Mouse (Mus musculus) heart, postnatal 0 days (tissue): ENCODE results near the gene Cers1. TPM values are rescaled to one million over a fixed set of nuclear protein-coding genes. Genes with fewer than 3 reads are reported as not detected.
A peak's percentile ranks its signal among the peaks of the same experiment; 100 is the strongest.

Experiments
- ATAC-seq: fragments of 200-750 bp; cut with Nextera tagmentation; 2 replicates; pipeline ENCODE4 v1.8.0; 2017; ENCODE audit warnings: low read depth, moderate number of reproducible peaks, moderate library complexity; ENCODE audit not compliant: insufficient read depth
- DNase-seq: peaks from one replicate; pipeline ENCODE4 v3.0.0-alpha.2; 2016; ENCODE audit warnings: low spot score
- H3K27ac ChIP-seq: fragments of 300-500 bp; sonication (generic); 2 replicates; pipeline ENCODE4 v1.5.1; 2014; ENCODE audit warnings: low read depth, mild to moderate bottlenecking
- H3K27me3 ChIP-seq: fragments of 300-500 bp; sonication (generic); 2 replicates; pipeline ENCODE4 v1.6.1; 2014; ENCODE audit warnings: low read length, mixed read lengths; ENCODE audit not compliant: control insufficient read depth, insufficient read depth
- H3K36me3 ChIP-seq: fragments of 300-500 bp; sonication (generic); replicated peaks from 2 replicates; pipeline ENCODE4 v1.6.1; 2014; ENCODE audit warnings: low read length, mixed read lengths; ENCODE audit not compliant: control insufficient read depth, insufficient read depth
- H3K4me1 ChIP-seq: fragments of 300-500 bp; sonication (generic); 2 replicates; pipeline ENCODE4 v1.6.1; 2014; ENCODE audit warnings: antibody characterized with exemption; ENCODE audit not compliant: control insufficient read depth, insufficient read depth
- H3K4me2 ChIP-seq: fragments of 300-500 bp; sonication (generic); 2 replicates; pipeline ENCODE4 v1.6.1; 2014; ENCODE audit warnings: low read depth, mild to moderate bottlenecking, low read length, moderate library complexity
- H3K4me3 ChIP-seq: fragments of 300-500 bp; sonication (generic); 2 replicates; pipeline ENCODE4 v1.5.1; 2014; ENCODE audit warnings: low read depth, low read length
- H3K9ac ChIP-seq: fragments of 300-500 bp; sonication (generic); replicated peaks from 2 replicates; pipeline ENCODE4 v1.6.1; 2014; ENCODE audit warnings: low read depth, low read length, mixed read lengths
- H3K9me3 ChIP-seq: fragments of 300-500 bp; sonication (generic); replicated peaks from 2 replicates; pipeline ENCODE4 v1.6.1; 2016; ENCODE audit warnings: low read length; ENCODE audit not compliant: control insufficient read depth
- CTCF ChIP-seq: IDR thresholded peaks from 2 replicates; pipeline ENCODE4 v1.5.1; 2016; ENCODE audit warnings: antibody characterized with exemption, control low read depth, low read depth
- EP300 ChIP-seq: IDR thresholded peaks from 2 replicates; pipeline ENCODE4 v1.6.1; 2016; ENCODE audit warnings: antibody characterized with exemption, low read depth
- WGBS: fragments of 180-500 bp; shearing (Covaris S2); extraction: QIAGEN DNeasy Blood & Tissue Kit; methylation state at CpG from one replicate; pipeline ENCODE4 v1.1.7; 2014; 5-methylcytosine and 5-hydroxymethylcytosine counted together
- polyA plus RNA-seq: library from polyadenylated mRNA; unstranded; fragments of >200 nt; fragmentation: Nextera tagmentation; extraction: Ambion mirVana; gene quantifications from 2 replicates; pipeline ENCODE4 v1.2.1, GENCODE M21; 2015
- total RNA-seq: library from RNA; depleted of rRNA; stranded (reverse); fragments of >200 nt; gene quantifications from 2 replicates; pipeline ENCODE4 v1.2.3, GENCODE M21; 2014; ENCODE audit warnings: low replicate concordance

Gene Cers1
- total and polyA plus RNA-seq, 2 experiments from 2014 or later, result 0.27 to 0.80 TPM

DNA sequence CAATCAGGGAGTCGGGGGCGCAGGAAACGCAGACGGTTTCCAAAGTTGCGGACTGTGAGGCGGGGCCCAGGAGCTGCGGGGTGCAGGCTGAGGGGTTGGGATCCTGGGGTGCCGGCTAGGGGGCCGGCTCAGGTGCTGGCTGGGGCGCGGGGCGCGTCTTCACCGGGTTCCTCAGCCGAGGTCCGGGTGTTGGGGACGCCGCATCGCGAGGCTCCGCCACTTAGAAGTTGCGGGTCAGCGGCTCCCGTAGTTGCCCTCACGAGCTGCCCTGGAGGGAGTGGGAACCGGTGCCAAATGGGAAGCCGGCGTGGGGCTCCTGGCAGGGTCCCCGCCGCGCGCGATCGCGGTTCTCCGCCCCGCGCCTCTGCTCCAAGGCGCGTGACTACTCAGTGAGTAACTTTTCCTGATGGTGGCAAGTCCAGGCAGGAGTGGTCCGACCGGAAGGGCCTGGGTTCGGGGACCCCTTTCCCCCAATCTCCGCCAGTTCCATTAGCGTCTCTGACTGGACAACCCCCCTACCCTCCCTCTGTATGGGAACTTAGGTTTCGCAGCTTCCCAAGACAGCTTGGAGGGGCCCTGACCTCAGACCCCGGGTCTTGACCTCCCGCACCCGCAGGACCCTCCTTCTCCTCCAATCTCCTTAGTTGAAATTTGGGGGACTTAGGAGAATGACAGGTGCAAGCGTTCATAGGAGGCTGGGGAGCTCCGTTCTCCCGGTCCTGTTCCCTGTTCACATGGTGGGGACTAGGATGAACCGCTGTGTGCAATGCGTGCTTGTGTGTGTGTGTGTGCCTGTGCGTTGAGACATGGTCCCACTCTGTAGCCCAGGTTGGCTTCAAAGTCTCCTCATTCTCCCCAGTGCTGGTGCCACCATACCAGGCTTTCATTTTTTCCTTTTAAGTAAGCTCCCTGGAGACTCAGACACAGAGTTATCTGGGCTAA is 32.2 kb upstream of the Cers1 start:
- DNase-seq, result no peak
- no peaks in the 10 kb centered on the region for H3K9me3 ChIP-seq
- H3K4me1 ChIP-seq, result peaks cover 14% of the 10 kb centered on the region
- WGBS, result 2% methylated on average over 55 of the region's 55 CpGs
- no peaks in the 10 kb centered on the region for H3K27me3 ChIP-seq
- peak overlapping the region; percentile 85 for H3K27ac ChIP-seq
- peak overlapping the region; percentile 77 for H3K4me3 ChIP-seq
- H3K36me3 ChIP-seq, result peaks cover 30% of the 10 kb centered on the region
- H3K9ac ChIP-seq, result peak overlapping the region; percentile 79
- no peak; the same call in 1 of the 2 replicates for TF ChIP-seq EP300
- H3K4me2 ChIP-seq, result peak overlapping the region; percentile 89
- ATAC-seq, result peak; percentile 31

GRCm38 (mm10) chr8:70284421-70284820 is 31.2 kb upstream of the Cers1 start:
- Histone ChIP-seq H3K27me3 (no peaks in the 10 kb centered on the region), H3K27ac (no peak overlapping the region), H3K4me2 (no peak overlapping the region), H3K9ac (no peak overlapping the region), H3K9me3 (no peaks in the 10 kb centered on the region), H3K4me3 (no peak overlapping the region), H3K36me3 (peaks cover 36% of the 10 kb centered on the region), H3K4me1 (peaks cover 6% of the 10 kb centered on the region)
- DNase-seq, result no peak
- ATAC-seq, result no peak
- no peak for TF ChIP-seq EP300
- no peak for TF ChIP-seq CTCF
- 63% methylated on average over 5 of the region's 5 CpGs for WGBS

DNA sequence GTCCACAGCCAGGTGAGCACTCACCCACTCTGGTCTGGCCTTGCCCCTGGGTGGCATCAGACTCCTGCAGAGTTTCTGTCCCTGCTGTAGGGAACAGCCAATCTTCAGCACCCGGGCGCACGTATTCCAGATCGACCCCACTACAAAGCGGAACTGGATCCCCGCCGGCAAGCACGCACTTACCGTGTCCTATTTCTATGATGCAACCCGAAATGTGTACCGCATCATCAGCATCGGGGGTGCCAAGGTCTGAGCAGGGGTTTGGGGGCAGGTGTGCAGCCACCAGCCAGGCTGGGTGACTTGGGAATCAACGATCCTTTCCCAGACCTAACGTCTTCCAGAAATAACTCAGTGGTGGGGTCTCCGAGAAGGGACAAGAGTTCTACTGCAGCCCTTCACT is 30.3 kb upstream of the Cers1 start:
- no peak for ATAC-seq
- peaks cover 5% of the 10 kb centered on the region for H3K4me1 ChIP-seq
- H3K9me3 ChIP-seq, result no peaks in the 10 kb centered on the region
- WGBS, result 92% methylated on average over 15 of the region's 15 CpGs
- H3K9ac ChIP-seq, result no peak overlapping the region
- H3K4me3 ChIP-seq, result no peak overlapping the region
- no peak for TF ChIP-seq CTCF
- no peak for TF ChIP-seq EP300
- no peak overlapping the region for H3K27ac ChIP-seq
- DNase-seq, result no peak
- H3K27me3 ChIP-seq, result no peaks in the 10 kb centered on the region
- H3K36me3 ChIP-seq, result peaks cover 38% of the 10 kb centered on the region
- H3K4me2 ChIP-seq, result no peak overlapping the region

- no peak overlapping the region for H3K27ac ChIP-seq
- WGBS, result 85% methylated on average over 8 of the region's 8 CpGs
- no peak for DNase-seq
- H3K4me3 ChIP-seq, result no peak overlapping the region
- no peak overlapping the region for H3K4me2 ChIP-seq
- TF ChIP-seq EP300, result no peak
- TF ChIP-seq CTCF, result 0 out of 2 replicates have a peak, but pooled peaks have one; percentile 0
- H3K9me3 ChIP-seq, result no peaks in the 10 kb centered on the region
- H3K36me3 ChIP-seq, result peaks cover 49% of the 10 kb centered on the region
- no peak overlapping the region for H3K9ac ChIP-seq
- peaks cover 5% of the 10 kb centered on the region for H3K4me1 ChIP-seq
- ATAC-seq, result no peak
- no peaks in the 10 kb centered on the region for H3K27me3 ChIP-seq
Observed at GRCm38 (mm10) chr8:70286737-70287136, 28.8 kb upstream of the Cers1 start.

DNA sequence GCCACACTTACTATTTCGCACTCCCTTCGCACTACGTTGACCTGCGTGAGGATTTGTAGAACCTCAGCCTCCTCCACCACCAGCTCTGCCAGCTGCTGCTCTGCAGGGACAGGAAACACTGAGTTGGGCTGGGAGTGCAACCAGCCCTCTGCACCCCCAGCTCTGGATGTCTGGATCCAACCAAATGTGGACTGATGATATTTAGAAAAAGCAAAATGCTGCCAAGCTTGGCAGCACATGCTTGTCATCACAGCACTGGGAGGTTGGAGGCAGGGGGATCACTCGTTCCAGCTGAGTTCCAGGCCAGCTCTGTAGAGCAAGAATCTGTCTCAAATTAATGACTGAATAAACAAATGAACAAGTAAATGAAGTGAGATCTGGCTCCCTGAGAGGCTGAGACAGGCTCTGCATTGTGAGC is 21.6 kb upstream of the Cers1 start:
- TF ChIP-seq CTCF, result no peak
- TF ChIP-seq EP300, result no peak
- Histone ChIP-seq H3K9ac (no peak overlapping the region), H3K4me1 (no peaks in the 10 kb centered on the region), H3K27me3 (no peaks in the 10 kb centered on the region), H3K4me2 (no peak overlapping the region), H3K9me3 (no peaks in the 10 kb centered on the region), H3K4me3 (no peak overlapping the region), H3K36me3 (peaks cover 84% of the 10 kb centered on the region), H3K27ac (no peak overlapping the region)
- 59% methylated on average over 5 of the region's 5 CpGs for WGBS
- ATAC-seq (no peak), DNase-seq (no peak)

- DNase-seq (no peak), ATAC-seq (no peak)
- no peak overlapping the region for H3K4me2 ChIP-seq
- H3K36me3 ChIP-seq, result peaks cover 50% of the 10 kb centered on the region
- 65% methylated on average over 3 of the region's 3 CpGs for WGBS
- TF ChIP-seq CTCF, result no peak
- TF ChIP-seq EP300, result no peak
- H3K27ac ChIP-seq, result no peak overlapping the region
- no peak overlapping the region for H3K4me3 ChIP-seq
- no peaks in the 10 kb centered on the region for H3K27me3 ChIP-seq
- no peak overlapping the region for H3K9ac ChIP-seq
- peaks cover 15% of the 10 kb centered on the region for H3K4me1 ChIP-seq
- H3K9me3 ChIP-seq, result no peaks in the 10 kb centered on the region
Observed at GRCm38 (mm10) chr8:70300881-70301280, 14.7 kb upstream of the Cers1 start.
